Mouse (Mus musculus) forebrain, postnatal 0 days (tissue): ENCODE measurements around the gene Dact1. TPM values are rescaled to one million over a fixed set of nuclear protein-coding genes. Genes with fewer than 3 reads are reported as not detected.
A peak's percentile ranks its signal among the peaks of the same experiment; 100 is the strongest.

Experiments
- ATAC-seq: fragments of 200-750 bp; cut with Nextera tagmentation; 2 replicates; pipeline ENCODE4 v1.8.0; 2017; ENCODE audit warnings: mild to moderate bottlenecking, moderate library complexity
- DNase-seq: peaks from one replicate; pipeline ENCODE4 v3.0.0-alpha.2; 2015
- H3K27ac ChIP-seq: fragments of 300-500 bp; sonication (generic); 2 replicates; pipeline ENCODE4 v1.5.1; 2014; ENCODE audit warnings: low read depth, mild to moderate bottlenecking, antibody characterized with exemption, low read length, moderate library complexity, mixed read lengths
- H3K27me3 ChIP-seq: fragments of 300-500 bp; sonication (generic); 2 replicates; pipeline ENCODE4 v1.6.1; 2014; ENCODE audit warnings: mild to moderate bottlenecking, low read length, mixed read lengths; ENCODE audit not compliant: insufficient read depth
- H3K36me3 ChIP-seq: fragments of 300-500 bp; sonication (generic); 2 replicates; pipeline ENCODE4 v1.6.1; 2014; ENCODE audit warnings: mild to moderate bottlenecking, moderate library complexity; ENCODE audit not compliant: insufficient read depth
- H3K4me1 ChIP-seq: fragments of 300-500 bp; sonication (generic); 2 replicates; pipeline ENCODE4 v1.6.1; 2014; ENCODE audit warnings: antibody characterized with exemption; ENCODE audit not compliant: insufficient read depth
- H3K4me2 ChIP-seq: fragments of 300-500 bp; sonication (generic); 2 replicates; pipeline ENCODE4 v1.6.1; 2014; ENCODE audit warnings: low read depth, mild to moderate bottlenecking, moderate library complexity
- H3K4me3 ChIP-seq: fragments of 300-500 bp; sonication (generic); 2 replicates; pipeline ENCODE4 v1.5.1; 2014; ENCODE audit warnings: low read depth, low read length, mixed read lengths
- H3K9ac ChIP-seq: fragments of 300-500 bp; sonication (generic); 2 replicates; pipeline ENCODE4 v1.6.1; 2014; ENCODE audit warnings: mild to moderate bottlenecking
- H3K9me3 ChIP-seq: fragments of 300-500 bp; sonication (generic); 2 replicates; pipeline ENCODE4 v1.6.1; 2016; ENCODE audit warnings: low read length
- CTCF ChIP-seq: sonication (generic); IDR thresholded peaks from 2 replicates; pipeline ENCODE4 v1.5.1; 2016; ENCODE audit warnings: antibody characterized with exemption, control low read depth, low read depth
- WGBS: fragments of 180-500 bp; shearing (Covaris S2); extraction: QIAGEN DNeasy Blood & Tissue Kit; methylation state at CpG from one replicate; pipeline ENCODE4 v1.1.7; 2014; 5-methylcytosine and 5-hydroxymethylcytosine counted together
- polyA plus RNA-seq: library from polyadenylated mRNA; unstranded; fragments of >200 nt; fragmentation: Nextera tagmentation; extraction: Ambion mirVana; gene quantifications from 2 replicates; pipeline ENCODE4 v1.2.1, GENCODE M21; 2015
- total RNA-seq: library from RNA; depleted of rRNA; stranded (reverse); fragments of >200 nt; gene quantifications from 2 replicates; pipeline ENCODE4 v1.2.3, GENCODE M21; 2014

The Dact1 gene
- total and polyA plus RNA-seq, 2 experiments from 2014 or later = 26.3 to 102 TPM

GRCm38 (mm10) chr12:71350077-71350476 is 40.4 kb downstream of the Dact1 start:
- no peak for TF ChIP-seq CTCF
- Histone ChIP-seq H3K36me3 (no peaks in the 10 kb centered on the region), H3K9ac (no peak overlapping the region), H3K4me1 (no peaks in the 10 kb centered on the region), H3K27ac (no peak overlapping the region), H3K4me2 (no peak overlapping the region), H3K9me3 (no peaks in the 10 kb centered on the region), H3K27me3 (no peaks in the 10 kb centered on the region), H3K4me3 (no peak overlapping the region)
- no peak for DNase-seq
- ATAC-seq = no peak
- WGBS = 50% methylated on average over 2 of the region's 2 CpGs

DNA sequence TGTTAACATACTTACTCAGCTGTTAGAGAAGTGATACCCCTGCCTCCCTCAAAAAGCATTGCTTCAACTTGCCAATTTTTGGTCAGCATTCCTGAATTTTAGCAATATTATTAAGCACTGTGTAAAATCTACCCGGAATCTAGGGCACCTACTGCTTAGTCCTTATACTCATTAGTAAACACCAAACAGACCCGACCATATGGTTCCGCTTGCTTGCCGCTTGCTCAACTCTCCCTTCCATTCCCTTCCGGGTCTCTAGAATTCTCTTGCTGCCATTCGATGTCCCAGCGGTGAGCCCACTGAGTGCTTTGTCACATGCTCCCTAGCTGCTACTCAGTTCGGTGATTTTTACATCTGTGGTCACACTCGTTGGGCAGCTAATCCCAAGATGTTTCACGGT is 45.0 kb downstream of the Dact1 start:
- Histone ChIP-seq H3K9ac (no peak overlapping the region), H3K36me3 (no peaks in the 10 kb centered on the region), H3K4me2 (no peak overlapping the region), H3K4me1 (no peaks in the 10 kb centered on the region), H3K27me3 (no peaks in the 10 kb centered on the region), H3K27ac (no peak overlapping the region), H3K4me3 (no peak overlapping the region), H3K9me3 (no peaks in the 10 kb centered on the region)
- DNase-seq (no peak), ATAC-seq (no peak)
- no peak for TF ChIP-seq CTCF
- 58% methylated on average over 10 of the region's 10 CpGs for WGBS

GRCm38 (mm10) chr12:71355092-71355491 is 45.4 kb downstream of the Dact1 start:
- Histone ChIP-seq H3K9me3 (no peaks in the 10 kb centered on the region), H3K4me3 (no peak overlapping the region), H3K36me3 (no peaks in the 10 kb centered on the region), H3K27me3 (no peaks in the 10 kb centered on the region), H3K27ac (no peak overlapping the region), H3K4me1 (no peaks in the 10 kb centered on the region), H3K4me2 (no peak overlapping the region), H3K9ac (no peak overlapping the region)
- DNase-seq = no peak
- no peak for ATAC-seq
- TF ChIP-seq CTCF = no peak
- 76% methylated on average over 3 of the region's 3 CpGs for WGBS

DNA sequence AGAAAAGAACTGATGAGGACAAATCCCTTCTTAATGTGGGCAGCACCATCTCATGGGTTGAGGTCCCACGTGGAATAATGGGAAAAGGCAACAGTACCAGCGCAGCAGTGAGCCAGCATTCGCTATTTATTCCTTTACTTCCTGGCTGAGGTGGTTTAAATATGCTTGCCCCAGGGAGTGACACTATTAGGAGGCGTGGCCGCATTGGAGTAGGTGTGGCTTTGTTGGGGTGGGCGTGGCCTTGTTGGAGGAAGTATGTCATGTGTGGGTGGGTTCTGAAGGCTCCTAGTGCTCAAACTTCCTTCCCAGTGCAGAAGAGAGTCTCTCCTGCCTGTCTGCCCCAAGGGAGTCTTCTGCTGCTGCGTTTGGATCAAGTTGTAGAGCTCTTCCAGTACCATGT is 51.9 kb downstream of the Dact1 start:
- Histone ChIP-seq H3K4me1 (peaks cover 5% of the 10 kb centered on the region), H3K4me3 (no peak overlapping the region), H3K27me3 (no peaks in the 10 kb centered on the region), H3K9me3 (no peaks in the 10 kb centered on the region), H3K4me2 (no peak overlapping the region), H3K9ac (no peak overlapping the region), H3K36me3 (no peaks in the 10 kb centered on the region), H3K27ac (no peak overlapping the region)
- no peak for TF ChIP-seq CTCF
- DNase-seq = no peak
- WGBS = 95% methylated on average over 7 of the region's 7 CpGs
- ATAC-seq = no peak

GRCm38 (mm10) chr12:71362425-71362824 is 52.7 kb downstream of the Dact1 start:
- H3K36me3 ChIP-seq = no peaks in the 10 kb centered on the region
- 51% methylated on average over 8 of the region's 8 CpGs for WGBS
- no peaks in the 10 kb centered on the region for H3K27me3 ChIP-seq
- no peak for TF ChIP-seq CTCF
- DNase-seq (no peak), ATAC-seq (no peak)
- no peak overlapping the region for H3K4me3 ChIP-seq
- H3K9ac ChIP-seq = no peak overlapping the region
- peaks cover 5% of the 10 kb centered on the region for H3K4me1 ChIP-seq
- H3K27ac ChIP-seq = no peak overlapping the region
- no peaks in the 10 kb centered on the region for H3K9me3 ChIP-seq
- no peak overlapping the region for H3K4me2 ChIP-seq

DNA sequence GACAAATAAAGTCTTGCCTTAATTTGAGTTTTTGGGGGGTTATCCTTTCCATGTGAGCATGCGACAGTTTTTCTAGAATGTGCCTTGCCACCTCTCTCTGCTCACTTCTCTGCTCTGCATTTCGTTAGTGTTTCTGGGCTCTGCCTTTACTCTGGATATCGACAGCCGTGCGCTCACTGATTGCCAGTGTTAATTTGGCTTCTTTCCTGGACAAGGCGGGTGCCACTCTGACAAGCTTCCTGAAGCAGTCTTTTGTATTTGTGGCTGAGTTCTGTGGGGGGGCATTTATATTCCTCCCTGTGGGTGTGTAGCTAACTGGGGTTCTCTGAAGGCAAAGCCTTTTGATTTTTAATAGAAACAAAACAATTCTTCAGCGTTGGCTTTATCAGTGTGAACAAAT is 54.4 kb downstream of the Dact1 start:
- Histone ChIP-seq H3K4me2 (no peak overlapping the region), H3K27ac (peak overlapping the region; percentile 10; the same call in 1 of the 2 replicates), H3K4me3 (no peak overlapping the region), H3K4me1 (peaks cover 5% of the 10 kb centered on the region), H3K27me3 (no peaks in the 10 kb centered on the region), H3K36me3 (no peaks in the 10 kb centered on the region), H3K9ac (no peak overlapping the region), H3K9me3 (no peaks in the 10 kb centered on the region)
- TF ChIP-seq CTCF = no peak
- 13% methylated on average over 7 of the region's 7 CpGs for WGBS
- ATAC-seq (peak; percentile 71), DNase-seq (peak; percentile 67)

DNA sequence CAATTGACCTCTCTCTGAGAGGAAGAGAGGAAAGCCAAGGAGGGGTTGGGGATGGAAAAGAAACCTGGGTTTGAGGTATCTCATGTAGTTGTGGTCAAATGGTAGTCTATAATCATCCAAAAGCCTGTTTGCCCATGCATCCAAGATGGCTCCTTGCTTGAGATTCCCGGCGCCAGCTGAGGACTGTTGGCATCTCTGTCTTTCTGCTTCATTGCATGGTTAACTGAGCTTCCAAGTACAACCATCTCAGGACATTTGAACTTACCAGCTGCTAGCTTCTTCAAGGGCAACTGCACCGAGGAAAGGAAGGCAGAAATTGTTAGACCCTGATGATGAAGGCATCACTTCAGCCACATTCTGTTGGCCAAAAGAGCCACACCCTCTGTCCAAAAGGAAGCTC is 54.8 kb downstream of the Dact1 start:
- no peak overlapping the region for H3K9ac ChIP-seq
- no peaks in the 10 kb centered on the region for H3K27me3 ChIP-seq
- DNase-seq (no peak), ATAC-seq (no peak)
- WGBS = 76% methylated on average over 3 of the region's 3 CpGs
- no peaks in the 10 kb centered on the region for H3K9me3 ChIP-seq
- peak overlapping the region; percentile 10; the same call in 1 of the 2 replicates for H3K27ac ChIP-seq
- no peak overlapping the region for H3K4me2 ChIP-seq
- H3K36me3 ChIP-seq = no peaks in the 10 kb centered on the region
- H3K4me1 ChIP-seq = peaks cover 5% of the 10 kb centered on the region
- no peak overlapping the region for H3K4me3 ChIP-seq
- no peak for TF ChIP-seq CTCF

GRCm38 (mm10) chr12:71365208-71365607 is 55.5 kb downstream of the Dact1 start:
- WGBS = 59% methylated on average over 7 of the region's 7 CpGs

More at GRCm38 (mm10) chr12:71365208-71365607, 55.5 kb downstream of the Dact1 start:
- peaks cover 5% of the 10 kb centered on the region for H3K4me1 ChIP-seq
- no peak for ATAC-seq
- no peak for TF ChIP-seq CTCF
- no peak overlapping the region for H3K27ac ChIP-seq
- no peak overlapping the region for H3K9ac ChIP-seq
- no peaks in the 10 kb centered on the region for H3K27me3 ChIP-seq
- no peak overlapping the region for H3K4me2 ChIP-seq
- H3K36me3 ChIP-seq = no peaks in the 10 kb centered on the region
- H3K9me3 ChIP-seq = no peaks in the 10 kb centered on the region
- H3K4me3 ChIP-seq = no peak overlapping the region
- DNase-seq = no peak
